Mouse (Mus musculus) MEL (cell line): ENCODE measurements around the gene Hnrnpk. TPM values are rescaled to one million over a fixed set of nuclear protein-coding genes. Genes with fewer than 3 reads are reported as not detected.
"Not testable (repeated sequence)": the region's sequence is repeated elsewhere in the genome, so short reads cannot be mapped to it uniquely, and the experiment has no call there.

ENCODE experiments used
- DNase-seq: peaks from one replicate; pipeline ENCODE4 v3.0.0; 2011; ENCODE audit warnings: low read depth, low spot score
- H3K27ac ChIP-seq: 2 replicates; pipeline ENCODE4 v1.5.1; 2012; ENCODE audit warnings: low read depth, mild to moderate bottlenecking, control low read depth, low read length, moderate library complexity; ENCODE audit not compliant: control insufficient read depth
- H3K27me3 ChIP-seq, 2 experiments: fragments of 150-350 bp in 1 of 2; sonication (generic) in 1 of 2; 2 replicates each; pipeline ENCODE4 v1.6.1; 2012; ENCODE audit warnings: low read length in 2 of 2, mild to moderate bottlenecking in 2 of 2, improper control_type of control experiment in 1 of 2, moderate library complexity in 1 of 2; ENCODE audit not compliant: insufficient read depth in 2 of 2, control insufficient read depth in 1 of 2
- H3K36me3 ChIP-seq, 2 experiments: 2 replicates each; pipeline ENCODE4 v1.6.1; 2012 to 2014; ENCODE audit warnings: low read length in 2 of 2, improper control_type of control experiment in 1 of 2, inconsistent platforms in 1 of 2, mild to moderate bottlenecking in 1 of 2; ENCODE audit not compliant: insufficient read depth in 2 of 2, control insufficient read depth in 1 of 2
- H3K4me1 ChIP-seq, 2 experiments: fragments of 150-350 bp in 1 of 2; sonication (generic) in 1 of 2; 2 replicates each; pipeline ENCODE4 v1.6.1; 2012; ENCODE audit warnings: low read length in 2 of 2, improper control_type of control experiment in 1 of 2, mild to moderate bottlenecking in 1 of 2; ENCODE audit not compliant: insufficient read depth in 2 of 2, control insufficient read depth in 1 of 2
- H3K4me3 ChIP-seq, 2 experiments: fragments of 150-350 bp in 1 of 2; sonication (generic) in 1 of 2; 2 replicates each; pipeline ENCODE4 v1.5.1; 2012; ENCODE audit warnings: low read depth in 2 of 2, low read length in 2 of 2, mild to moderate bottlenecking in 2 of 2, moderate library complexity in 2 of 2, control low read depth in 1 of 2, improper control_type of control experiment in 1 of 2; ENCODE audit not compliant: control insufficient read depth in 1 of 2, insufficient read depth in 1 of 2
- H3K79me2 ChIP-seq: 2 replicates; pipeline ENCODE4 v1.6.1; 2012; ENCODE audit warnings: mild to moderate bottlenecking, low read length, moderate library complexity; ENCODE audit not compliant: control insufficient read depth, poor library complexity, insufficient read depth
- H3K9ac ChIP-seq: 2 replicates; pipeline ENCODE4 v1.6.1; 2012; ENCODE audit warnings: low read depth, mild to moderate bottlenecking, control low read depth, low read length, moderate library complexity; ENCODE audit not compliant: control insufficient read depth, poor library complexity, severe bottlenecking
- H3K9me3 ChIP-seq: fragments of 150-350 bp; sonication (generic); replicated peaks from 2 replicates; pipeline ENCODE4 v1.6.1; 2012; ENCODE audit warnings: mild to moderate bottlenecking, low read length, improper control_type of control experiment, moderate library complexity; ENCODE audit not compliant: insufficient read depth
- BHLHE40 ChIP-seq: IDR thresholded peaks from 2 replicates; pipeline ENCODE4 v1.6.1; 2012; ENCODE audit warnings: low read depth, mild to moderate bottlenecking, inconsistent platforms, low read length, improper control_type of control experiment, borderline replicate concordance
- CHD1 ChIP-seq: IDR thresholded peaks from 2 replicates; pipeline ENCODE4 v1.6.1; 2012; ENCODE audit warnings: low read depth, mild to moderate bottlenecking, inconsistent platforms, low read length, improper control_type of control experiment
- KAT2A ChIP-seq: conservative IDR thresholded peaks from 2 replicates; pipeline ENCODE4 v1.6.1; 2012; ENCODE audit warnings: low read depth, low read length, improper control_type of control experiment, inconsistent platforms
- MAZ ChIP-seq: IDR thresholded peaks from 2 replicates; pipeline ENCODE4 v1.6.1; 2012; ENCODE audit warnings: low read depth, mild to moderate bottlenecking, inconsistent platforms, low read length, improper control_type of control experiment
- MEF2A ChIP-seq: IDR thresholded peaks from 2 replicates; pipeline ENCODE4 v1.6.1; 2014; ENCODE audit warnings: low read depth, mild to moderate bottlenecking, inconsistent platforms, low read length, improper control_type of control experiment; ENCODE audit not compliant: poor library complexity, insufficient replicate concordance, severe bottlenecking; ENCODE audit errors: extremely low read depth
- POLR2A ChIP-seq, 2 experiments: IDR thresholded peaks; 2 replicates each; pipeline ENCODE4 v1.6.1; 2011 to 2012; ENCODE audit warnings: low read length in 2 of 2, mild to moderate bottlenecking in 2 of 2, control low read depth in 1 of 2, improper control_type of control experiment in 1 of 2, low read depth in 1 of 2, moderate library complexity in 1 of 2; ENCODE audit not compliant: control insufficient read depth in 1 of 2, insufficient read depth in 1 of 2, poor library complexity in 1 of 2
- SMC3 ChIP-seq: IDR thresholded peaks from 2 replicates; pipeline ENCODE4 v1.6.1; 2011; ENCODE audit warnings: low read depth, low read length, improper control_type of control experiment
- TBP ChIP-seq: IDR thresholded peaks from 2 replicates; pipeline ENCODE4 v1.8.0; 2011; ENCODE audit warnings: low read depth, low read length, improper control_type of control experiment
- ZMIZ1 ChIP-seq: IDR thresholded peaks from 2 replicates; pipeline ENCODE4 v1.6.1; 2012; ENCODE audit warnings: low read depth, mild to moderate bottlenecking, inconsistent platforms, low read length, improper control_type of control experiment, moderate library complexity
- ZNF384 ChIP-seq: IDR thresholded peaks from 2 replicates; pipeline ENCODE4 v1.6.1; 2012; ENCODE audit warnings: low read depth, mild to moderate bottlenecking, inconsistent platforms, low read length, improper control_type of control experiment
- polyA plus RNA-seq, 2 experiments: library from polyadenylated mRNA; stranded (reverse) in 1 of 2; unstranded in 1 of 2; fragments of >175 nt in 1 of 2; fragments of >200 nt in 1 of 2; gene quantifications; 2 replicates each; pipeline versions ENCODE4 v1.2.1 to v1.2.4; 2012; ENCODE audit warnings: low replicate concordance in 2 of 2, low read depth in 1 of 2; ENCODE audit not compliant: insufficient read length in 2 of 2, insufficient read depth in 1 of 2, missing spikeins in 1 of 2
- total RNA-seq: library from RNA; depleted of rRNA; stranded (reverse); fragments of 300-350 nt; gene quantifications from 2 replicates; pipeline ENCODE4 v1.2.3, GENCODE M21; 2012

Hnrnpk gene
- total and polyA plus RNA-seq, 3 experiments = 542 to 1,739 (median 1,502) TPM

DNA sequence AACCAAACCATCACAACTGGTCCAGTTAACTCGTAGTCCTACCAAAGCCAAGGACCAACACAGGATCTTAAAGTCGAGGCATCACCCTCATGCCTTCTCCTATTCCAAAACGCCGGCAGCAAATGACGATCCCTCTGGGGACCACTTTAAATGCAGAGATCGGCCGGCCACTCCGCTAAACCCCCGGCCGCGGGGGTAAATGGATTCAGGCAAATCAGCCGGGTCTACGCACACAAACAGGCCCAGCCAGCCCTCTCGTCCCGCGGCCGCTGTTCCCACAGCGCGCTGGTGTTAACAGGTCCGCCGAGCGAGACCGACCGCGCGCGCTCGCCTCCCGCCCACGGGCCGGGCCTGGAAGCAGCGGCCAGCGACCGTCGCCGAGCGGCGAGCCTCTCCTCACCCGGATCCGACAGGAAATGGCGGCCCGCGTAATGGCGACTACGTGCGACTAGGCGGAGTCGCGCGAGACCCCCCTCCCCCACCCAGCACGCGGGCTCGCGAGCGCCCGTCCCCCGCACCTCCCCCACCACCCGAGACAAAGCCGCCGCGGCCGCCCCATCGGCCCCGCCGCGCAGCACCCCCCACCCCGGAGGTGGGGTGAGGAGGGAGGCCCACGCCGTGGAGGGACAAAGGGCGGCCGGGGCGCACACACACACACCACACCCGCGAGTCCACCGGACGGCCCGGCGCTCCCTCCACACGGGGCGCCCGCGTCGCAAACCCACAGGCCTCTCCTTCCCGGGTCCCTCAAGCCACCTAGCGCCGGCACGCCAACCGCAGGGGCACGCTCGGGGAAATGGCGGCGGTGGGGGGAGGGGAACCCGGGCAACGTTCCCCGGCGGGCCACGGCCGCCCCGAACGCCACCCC lies 1.8 kb downstream of the Hnrnpk start (continued):
- TF ChIP-seq KAT2A = no peak
- TF ChIP-seq, all 39 proteins: peak for 9

DNA sequence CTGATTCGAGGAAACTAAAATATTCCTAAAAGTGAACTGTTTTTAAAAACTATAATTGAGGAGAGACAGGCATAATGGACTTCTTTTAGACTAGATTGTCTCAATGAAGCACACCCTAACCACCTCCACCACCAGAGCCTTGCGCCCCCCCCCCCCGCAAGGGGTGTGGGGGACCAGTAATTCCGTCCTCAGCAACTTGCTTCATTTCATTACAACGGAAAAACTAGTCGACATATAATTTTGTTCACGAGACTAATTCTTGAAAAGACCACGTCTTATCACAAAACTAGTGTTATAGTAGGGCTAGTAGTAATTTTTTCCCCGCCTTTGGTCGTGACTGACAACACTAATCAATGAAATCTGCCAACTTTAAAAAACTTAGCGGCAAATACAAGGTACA lies 2.6 kb downstream of the Hnrnpk start:
- Histone ChIP-seq H3K4me1 (peaks cover 6 to 13% of the 10 kb centered on the region in 2 experiments), H3K4me3 (peak overlapping the region; percentile 89 to 92), H3K27me3 (no peaks in the 10 kb centered on the region), H3K9ac (peak overlapping the region; percentile 100), H3K79me2 (peaks cover 66% of the 10 kb centered on the region), H3K27ac (peak overlapping the region; percentile 68), H3K36me3 (peaks cover 44 to 48% of the 10 kb centered on the region in 2 experiments), H3K9me3 (no peaks in the 10 kb centered on the region)
- TF ChIP-seq MAZ = 0 out of 2 replicates have a peak, but pooled peaks have one; percentile 13
- no peak for TF ChIP-seq SMC3
- TF ChIP-seq BHLHE40 = peak; percentile 9; the same call in 1 of the 2 replicates
- TF ChIP-seq ZMIZ1 = no peak
- TF ChIP-seq CHD1 = peak; percentile 14; the same call in 1 of the 2 replicates
- 0 out of 2 replicates have a peak, but pooled peaks have one; percentile 39 for TF ChIP-seq TBP
- DNase-seq = peak; percentile 64

GRCm38 (mm10) chr13:58397651-58398050 lies 5.5 kb downstream of the Hnrnpk start:
- Histone ChIP-seq H3K36me3 (peaks cover 40 to 69% of the 10 kb centered on the region in 2 experiments), H3K9ac (no peak overlapping the region), H3K79me2 (peaks cover 44% of the 10 kb centered on the region), H3K27me3 (no peaks in the 10 kb centered on the region), H3K4me1 (peaks cover 0 to 3% of the 10 kb centered on the region in 2 experiments; a peak in 3 of 4 replicates), H3K27ac (no peak overlapping the region), H3K9me3 (no peaks in the 10 kb centered on the region), H3K4me3 (no peak overlapping the region)
- TF ChIP-seq MEF2A = no peak
- TF ChIP-seq ZNF384 = no peak
- peak in 1 of 2 experiments; percentile 43; a peak in 1 of 4 replicates for TF ChIP-seq POLR2A (IDR thresholded peaks at IDR 0.05; ENCODE audit: control insufficient read depth in 1 of 2, insufficient read depth in 1 of 2, low read depth in 1 of 2, low read length in 2 of 2, poor library complexity in 1 of 2)
- no peak for DNase-seq

DNA sequence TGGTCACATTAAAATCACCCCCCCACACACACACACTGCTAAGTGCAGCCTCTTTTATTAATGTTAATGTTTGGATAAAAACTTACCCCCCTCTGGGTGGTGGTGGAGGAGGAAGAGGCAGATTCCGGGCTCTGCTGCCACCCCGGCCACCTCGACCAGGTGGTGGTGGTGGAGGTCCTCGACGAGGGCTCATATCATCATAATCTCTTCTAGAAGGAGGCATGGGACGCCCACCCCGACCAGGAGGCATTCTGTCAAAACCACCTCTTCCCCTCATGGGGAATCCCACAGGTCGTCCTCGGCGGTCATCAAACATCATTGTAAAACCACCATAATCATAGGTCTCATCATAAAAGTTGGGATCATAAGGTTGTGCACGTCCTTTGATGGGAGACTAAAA lies 8.8 kb downstream of the Hnrnpk start:
- H3K4me1 ChIP-seq, H3K27ac ChIP-seq, H3K4me3 ChIP-seq, DNase-seq, H3K9me3 ChIP-seq, H3K9ac ChIP-seq, H3K27me3 ChIP-seq: not testable (repeated sequence)
- Histone ChIP-seq H3K79me2 (peaks cover 16% of the 10 kb centered on the region), H3K36me3 (peaks cover 42 to 82% of the 10 kb centered on the region in 2 experiments)
